Mouse (Mus musculus): Measurements from ENCODE around the gene Zfp777. TPM values are rescaled to one million over a fixed set of nuclear protein-coding genes. Genes with fewer than 3 reads are reported as not detected.

Gene Zfp777
- polyA plus RNA-seq, 1 experiment from 2014 or later: 9.3 TPM

DNA sequence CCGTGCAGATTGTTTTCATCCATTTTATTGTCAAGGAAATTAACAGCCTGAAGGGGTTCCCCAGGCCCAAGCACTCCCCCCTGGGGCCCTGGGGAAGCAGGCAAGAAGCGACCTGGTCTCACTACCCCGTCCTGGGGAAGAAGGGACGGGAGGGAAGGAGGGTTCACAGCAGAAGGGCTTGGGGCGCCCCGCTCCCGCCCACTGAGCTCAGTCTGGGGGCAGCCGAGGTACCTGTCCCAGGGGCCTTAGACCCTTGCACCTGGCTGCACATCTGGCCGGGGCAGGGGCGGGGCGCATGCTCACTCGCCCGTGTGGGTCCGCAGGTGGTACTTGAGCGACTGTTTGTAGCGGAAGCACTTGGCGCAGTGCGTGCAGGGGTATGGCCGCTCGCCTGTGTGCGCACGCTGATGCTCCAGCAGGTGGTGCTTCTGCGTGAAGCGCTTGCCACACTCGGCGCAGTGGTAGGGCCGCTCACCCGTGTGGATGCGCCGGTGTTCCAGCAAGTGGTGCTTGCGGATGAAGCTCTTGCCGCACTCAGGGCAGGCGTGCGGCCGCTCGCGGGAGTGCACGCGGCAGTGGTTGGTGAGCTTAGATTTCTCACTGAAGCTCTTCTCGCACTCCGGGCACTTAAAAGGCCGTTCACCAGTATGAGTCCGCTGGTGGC lies 24.2 kb downstream of the Zfp777 start:
- H3K9me3 ChIP-seq: peaks cover 14% of the 10 kb centered on the region
- no peak overlapping the region for H3K27ac ChIP-seq
- peak overlapping the region; percentile 19; the same call in 1 of the 2 replicates for H3K4me2 ChIP-seq (replicated peaks)
- H3K9ac ChIP-seq (replicated peaks): no peak overlapping the region
- no peaks in the 10 kb centered on the region for H3K27me3 ChIP-seq
- H3K4me3 ChIP-seq (replicated peaks): no peak overlapping the region
- peaks cover 8% of the 10 kb centered on the region for H3K4me1 ChIP-seq (replicated peaks)
- WGBS: 76% methylated on average over 43 of the region's 43 CpGs
- H3K36me3 ChIP-seq: peaks cover 74% of the 10 kb centered on the region
- peak; percentile 86 for ATAC-seq

DNA sequence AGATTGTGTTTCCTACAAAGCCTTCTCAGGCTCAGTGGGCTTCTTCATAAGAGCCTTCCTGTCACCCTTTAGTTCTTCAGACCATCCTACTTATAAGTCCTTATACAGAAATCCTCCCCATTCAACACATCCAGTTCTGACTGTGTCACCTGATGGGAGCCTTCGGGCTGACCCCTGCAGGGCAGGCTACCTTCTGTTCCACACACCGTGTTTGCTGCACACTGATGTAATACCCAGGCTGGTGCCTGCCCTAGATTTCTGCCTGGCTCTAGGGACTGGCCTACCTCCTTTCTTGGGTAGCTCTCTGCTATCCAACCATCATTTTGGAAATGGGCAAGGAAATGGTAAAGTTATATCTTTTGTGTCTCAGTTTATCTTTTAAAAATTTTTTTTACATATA lies 26.0 kb downstream of the Zfp777 start:
- peaks cover 63% of the 10 kb centered on the region for H3K36me3 ChIP-seq
- no peak overlapping the region for H3K27ac ChIP-seq
- WGBS: 85% methylated on average over 2 of the region's 2 CpGs
- H3K4me1 ChIP-seq (replicated peaks): peaks cover 8% of the 10 kb centered on the region
- no peak overlapping the region for H3K4me3 ChIP-seq (replicated peaks)
- no peak for ATAC-seq
- no peaks in the 10 kb centered on the region for H3K27me3 ChIP-seq
- H3K4me2 ChIP-seq (replicated peaks): no peak overlapping the region
- H3K9ac ChIP-seq (replicated peaks): no peak overlapping the region
- peaks cover 14% of the 10 kb centered on the region for H3K9me3 ChIP-seq

DNA sequence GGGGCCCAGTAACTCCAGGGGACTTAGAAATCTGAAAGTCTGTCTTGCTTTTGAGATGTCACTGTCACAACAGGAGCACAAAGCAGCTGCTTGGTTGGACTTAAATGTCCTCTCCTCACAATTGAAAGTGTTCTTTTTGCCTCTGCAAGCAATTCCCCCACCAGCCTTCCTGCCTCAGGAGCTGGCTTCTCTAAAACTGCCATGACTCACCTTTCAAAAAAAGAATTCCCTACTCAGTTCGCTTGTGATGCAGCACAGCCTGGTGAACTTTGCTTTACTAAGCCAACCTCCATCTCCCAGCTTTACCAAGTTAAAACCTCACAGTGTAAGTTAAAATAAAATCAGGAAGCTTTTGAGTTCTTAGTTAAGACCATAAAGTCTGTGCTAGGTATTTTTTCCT lies 27.0 kb downstream of the Zfp777 start:
- Histone ChIP-seq H3K9ac (replicated peaks) (no peak overlapping the region), H3K4me2 (replicated peaks) (no peak overlapping the region), H3K9me3 (peaks cover 14% of the 10 kb centered on the region), H3K27me3 (no peaks in the 10 kb centered on the region), H3K36me3 (peaks cover 56% of the 10 kb centered on the region), H3K27ac (no peak overlapping the region), H3K4me1 (replicated peaks) (peaks cover 8% of the 10 kb centered on the region), H3K4me3 (replicated peaks) (no peak overlapping the region)
- no peak for ATAC-seq
- 77% methylated on average over 1 of the region's 1 CpGs for WGBS

DNA sequence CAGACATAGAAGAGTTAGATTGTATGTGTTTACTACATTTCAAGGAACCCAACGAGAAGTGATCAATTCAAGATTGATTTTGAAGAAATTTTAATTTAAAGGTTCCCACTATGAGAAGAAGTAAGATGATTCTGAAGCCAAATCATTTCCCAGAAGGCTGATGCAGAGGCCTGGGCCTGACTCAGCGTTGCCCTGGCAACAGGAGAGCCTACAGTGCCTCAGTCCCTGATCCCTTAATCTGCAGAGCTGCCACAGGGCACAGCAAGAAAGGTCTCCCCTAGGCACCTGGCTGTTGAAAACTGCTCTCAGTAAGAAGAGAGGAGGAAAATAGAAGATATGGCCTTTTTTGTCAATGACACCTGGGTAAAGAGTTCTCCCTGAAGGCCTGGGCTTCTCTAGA lies 28.7 kb downstream of the Zfp777 start:
- Histone ChIP-seq H3K4me1 (replicated peaks) (peaks cover 14% of the 10 kb centered on the region), H3K36me3 (peaks cover 40% of the 10 kb centered on the region), H3K9ac (replicated peaks) (no peak overlapping the region), H3K4me2 (replicated peaks) (no peak overlapping the region), H3K27ac (peak overlapping the region; percentile 65), H3K9me3 (peaks cover 9% of the 10 kb centered on the region), H3K27me3 (no peaks in the 10 kb centered on the region), H3K4me3 (replicated peaks) (no peak overlapping the region)
- 46% methylated on average over 2 of the region's 2 CpGs for WGBS
- ATAC-seq: no peak

DNA sequence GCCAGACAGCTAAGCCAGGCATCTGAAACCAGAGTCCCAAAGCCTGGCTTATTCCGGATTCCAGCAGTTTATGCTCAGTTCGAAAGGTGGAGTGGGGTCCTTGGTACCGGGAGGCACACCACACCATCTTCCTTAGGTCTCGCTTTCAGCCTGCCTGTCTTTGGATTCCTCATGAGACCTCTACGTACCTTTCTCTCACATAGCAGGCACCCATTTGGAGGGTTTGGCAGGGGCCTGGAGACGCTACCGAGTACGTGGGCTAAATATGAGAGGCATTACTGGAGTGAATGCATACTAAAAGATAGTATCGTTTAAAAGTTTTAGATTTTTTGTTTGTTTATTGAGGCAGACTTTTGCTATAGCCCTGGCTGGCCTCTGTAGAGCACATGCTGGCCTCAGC lies 31.9 kb downstream of the Zfp777 start:
- Histone ChIP-seq H3K36me3 (peaks cover 12% of the 10 kb centered on the region), H3K4me3 (replicated peaks) (no peak overlapping the region), H3K9me3 (no peaks in the 10 kb centered on the region), H3K27me3 (no peaks in the 10 kb centered on the region), H3K4me1 (replicated peaks) (peaks cover 14% of the 10 kb centered on the region), H3K4me2 (replicated peaks) (no peak overlapping the region), H3K27ac (no peak overlapping the region), H3K9ac (replicated peaks) (no peak overlapping the region)
- 92% methylated on average over 9 of the region's 9 CpGs for WGBS
- ATAC-seq: no peak

DNA sequence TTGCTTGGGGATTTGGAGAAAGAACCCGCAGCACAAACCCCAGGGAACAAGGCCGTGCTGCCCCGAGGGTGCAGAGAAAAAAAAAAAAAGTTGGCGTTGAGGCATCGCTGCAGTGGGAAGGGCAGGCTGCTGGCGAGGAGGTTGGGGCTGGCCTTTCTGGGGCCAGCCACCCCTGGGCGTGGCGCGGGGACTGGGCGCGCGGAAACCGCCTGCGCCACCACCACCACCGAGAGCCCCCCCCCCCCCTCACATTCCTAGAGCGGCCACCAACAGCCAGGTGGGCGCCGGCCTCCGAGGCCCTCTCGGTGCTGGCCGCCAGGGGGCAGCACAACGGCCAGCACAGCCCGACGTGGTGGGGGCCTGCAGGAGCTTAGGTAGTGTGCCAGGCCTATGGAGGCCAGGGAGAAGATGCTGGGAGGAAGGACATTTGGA lies 32.6 kb downstream of the Zfp777 start:
- Histone ChIP-seq H3K36me3 (peaks cover 9% of the 10 kb centered on the region; the same call in 1 of the 2 replicates), H3K4me2 (replicated peaks) (peak overlapping the region; percentile 66), H3K27me3 (no peaks in the 10 kb centered on the region), H3K4me3 (replicated peaks) (peak overlapping the region; percentile 47), H3K27ac (no peak overlapping the region), H3K9me3 (no peaks in the 10 kb centered on the region), H3K9ac (replicated peaks) (peak overlapping the region; percentile 65), H3K4me1 (replicated peaks) (peaks cover 14% of the 10 kb centered on the region)
- peak; percentile 96 for ATAC-seq
- WGBS: 0% methylated on average over 24 of the region's 24 CpGs

DNA sequence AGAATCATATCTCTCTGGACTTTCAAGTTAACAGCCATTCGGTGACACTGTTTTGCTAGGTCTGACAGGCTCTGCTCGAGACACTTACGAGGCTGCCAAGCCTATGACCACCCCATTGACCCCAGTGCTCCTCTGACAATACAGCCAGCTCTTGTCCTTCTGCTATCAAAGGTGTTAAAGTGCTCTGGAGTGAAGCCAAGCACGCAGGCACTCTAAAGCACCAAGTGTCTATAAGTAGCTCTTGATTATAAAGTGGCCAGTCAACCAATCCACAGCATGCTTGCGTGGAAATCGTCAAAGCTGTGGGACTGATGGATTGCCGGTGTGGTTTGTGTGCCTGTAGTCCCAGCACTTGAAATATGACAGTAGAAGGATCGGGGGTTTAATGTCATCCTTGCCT lies 38.0 kb downstream of the Zfp777 start:
- Histone ChIP-seq H3K4me1 (replicated peaks) (peaks cover 2% of the 10 kb centered on the region; the same call in 1 of the 2 replicates), H3K27ac (no peak overlapping the region), H3K9ac (replicated peaks) (no peak overlapping the region), H3K36me3 (no peaks in the 10 kb centered on the region), H3K4me2 (replicated peaks) (no peak overlapping the region), H3K27me3 (no peaks in the 10 kb centered on the region), H3K4me3 (replicated peaks) (no peak overlapping the region), H3K9me3 (no peaks in the 10 kb centered on the region)
- ATAC-seq: no peak
- 48% methylated on average over 8 of the region's 8 CpGs for WGBS

DNA sequence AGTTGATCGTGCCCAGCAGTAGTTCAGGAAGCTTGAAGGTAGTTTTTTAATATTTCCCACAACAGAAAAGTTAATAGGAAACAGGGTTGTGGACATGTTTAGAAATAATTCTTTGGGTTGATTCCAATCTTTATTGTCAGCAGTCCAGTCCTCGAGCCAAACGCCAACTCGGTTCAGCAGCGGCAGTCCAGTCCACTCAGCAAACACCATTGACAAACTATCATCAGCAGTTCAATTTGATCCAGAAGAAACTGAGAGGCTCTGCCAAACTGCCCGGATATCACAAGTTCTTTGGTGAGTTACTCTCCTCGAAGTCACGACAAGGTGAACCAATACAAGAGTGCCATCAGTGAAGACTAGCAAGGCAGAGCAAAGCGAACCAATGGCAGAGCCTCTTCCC lies 53.0 kb downstream of the Zfp777 start:
- H3K9ac ChIP-seq (replicated peaks): no peak overlapping the region
- H3K9me3 ChIP-seq: no peaks in the 10 kb centered on the region
- no peaks in the 10 kb centered on the region for H3K36me3 ChIP-seq
- no peak for ATAC-seq
- WGBS: 89% methylated on average over 9 of the region's 9 CpGs
- H3K4me2 ChIP-seq (replicated peaks): no peak overlapping the region
- no peaks in the 10 kb centered on the region for H3K27me3 ChIP-seq
- H3K27ac ChIP-seq: no peak overlapping the region
- H3K4me3 ChIP-seq (replicated peaks): no peak overlapping the region
- H3K4me1 ChIP-seq (replicated peaks): no peaks in the 10 kb centered on the region

DNA sequence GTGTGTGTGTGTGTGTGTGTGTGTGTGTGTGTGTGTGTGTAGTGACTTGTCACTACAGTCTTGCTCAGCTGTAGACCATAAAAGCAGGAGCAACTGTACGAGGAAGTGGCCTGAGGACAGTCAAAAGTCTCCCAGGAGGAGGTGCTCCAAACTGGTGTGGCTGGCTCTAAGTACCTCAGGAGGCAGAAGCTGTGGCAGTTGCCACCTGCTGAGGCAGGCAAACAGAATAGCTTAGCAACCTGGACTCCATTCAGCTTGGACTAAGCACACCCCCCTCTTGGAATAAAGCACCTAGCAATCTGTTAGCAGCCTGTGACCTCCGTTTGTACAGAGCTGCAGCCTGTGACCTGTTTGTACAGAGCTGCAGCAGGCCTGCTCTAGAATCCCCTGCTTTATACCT lies 64.8 kb downstream of the Zfp777 start:
- H3K4me1 ChIP-seq (replicated peaks): no peaks in the 10 kb centered on the region
- H3K4me3 ChIP-seq (replicated peaks): no peak overlapping the region
- ATAC-seq: no peak
- no peak overlapping the region for H3K27ac ChIP-seq
- H3K4me2 ChIP-seq (replicated peaks): no peak overlapping the region
- WGBS: 8% methylated on average over 2 of the region's 2 CpGs
- H3K9ac ChIP-seq (replicated peaks): no peak overlapping the region
- no peaks in the 10 kb centered on the region for H3K9me3 ChIP-seq
- no peaks in the 10 kb centered on the region for H3K36me3 ChIP-seq
- H3K27me3 ChIP-seq: no peaks in the 10 kb centered on the region

DNA sequence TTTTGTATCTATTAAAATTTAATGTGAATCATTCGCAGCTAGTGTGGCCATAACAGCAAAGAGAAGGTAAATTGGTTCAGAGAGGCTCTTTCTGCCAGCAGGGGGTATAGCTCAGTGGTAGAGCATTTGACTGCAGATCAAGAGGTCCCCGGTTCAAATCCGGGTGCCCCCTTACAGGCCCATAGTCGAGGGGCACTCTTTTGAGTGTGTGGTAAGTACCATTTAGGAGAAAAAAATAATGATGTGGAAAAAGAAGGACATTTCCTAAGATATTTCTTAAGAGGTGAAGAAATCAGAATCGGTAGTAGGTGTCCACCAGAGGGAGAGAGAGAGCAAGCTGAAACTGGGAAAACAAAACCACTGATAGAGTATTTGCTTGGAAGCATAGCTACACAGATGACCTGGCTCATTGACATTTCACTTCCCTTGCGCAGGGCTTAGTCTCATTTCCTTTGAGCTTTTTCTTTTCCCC lies 69.8 kb downstream of the Zfp777 start:
- no peaks in the 10 kb centered on the region for H3K27me3 ChIP-seq
- H3K27ac ChIP-seq: no peak overlapping the region
- no peak overlapping the region for H3K4me2 ChIP-seq (replicated peaks)
- WGBS: 19% methylated on average over 6 of the region's 6 CpGs
- ATAC-seq: no peak
- H3K4me1 ChIP-seq (replicated peaks): no peaks in the 10 kb centered on the region
- H3K9ac ChIP-seq (replicated peaks): no peak overlapping the region
- H3K9me3 ChIP-seq: no peaks in the 10 kb centered on the region
- H3K36me3 ChIP-seq: no peaks in the 10 kb centered on the region
- H3K4me3 ChIP-seq (replicated peaks): no peak overlapping the region

DNA sequence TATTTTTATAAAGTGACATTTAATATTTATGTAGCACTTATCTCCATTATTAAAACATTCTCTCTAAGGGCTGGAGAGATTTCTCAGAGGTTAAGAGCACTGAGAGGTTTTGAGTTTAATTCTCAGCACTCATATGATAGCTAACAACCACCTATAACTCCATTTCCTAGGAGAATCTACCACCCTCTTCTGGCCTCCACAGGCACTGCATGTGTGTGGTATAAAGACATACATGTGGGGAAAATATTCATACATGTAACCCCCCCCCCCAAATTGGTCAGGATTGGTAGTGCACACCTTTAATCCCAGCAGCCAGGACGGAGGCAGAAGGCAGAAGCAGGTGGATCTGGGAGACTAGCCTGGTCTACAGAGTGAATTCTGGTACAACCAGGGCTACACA lies 74.1 kb downstream of the Zfp777 start:
- Histone ChIP-seq H3K9me3 (no peaks in the 10 kb centered on the region), H3K4me2 (replicated peaks) (no peak overlapping the region), H3K36me3 (no peaks in the 10 kb centered on the region), H3K4me3 (replicated peaks) (no peak overlapping the region), H3K27me3 (no peaks in the 10 kb centered on the region), H3K9ac (replicated peaks) (no peak overlapping the region), H3K4me1 (replicated peaks) (no peaks in the 10 kb centered on the region), H3K27ac (no peak overlapping the region)
- 83% methylated on average over 1 of the region's 1 CpGs for WGBS
- ATAC-seq: no peak

All from midbrain, embryonic 13.5 days (tissue).